Mouse (Mus musculus) embryo, embryonic 11.5 days (tissue): ENCODE results near the gene Pcdh9.

Experiments used
- DNase-seq: peaks from one replicate; pipeline ENCODE4 v3.0.0-alpha.2; 2012; ENCODE audit warnings: low read depth, low spot score

The Pcdh9 gene

DNA sequence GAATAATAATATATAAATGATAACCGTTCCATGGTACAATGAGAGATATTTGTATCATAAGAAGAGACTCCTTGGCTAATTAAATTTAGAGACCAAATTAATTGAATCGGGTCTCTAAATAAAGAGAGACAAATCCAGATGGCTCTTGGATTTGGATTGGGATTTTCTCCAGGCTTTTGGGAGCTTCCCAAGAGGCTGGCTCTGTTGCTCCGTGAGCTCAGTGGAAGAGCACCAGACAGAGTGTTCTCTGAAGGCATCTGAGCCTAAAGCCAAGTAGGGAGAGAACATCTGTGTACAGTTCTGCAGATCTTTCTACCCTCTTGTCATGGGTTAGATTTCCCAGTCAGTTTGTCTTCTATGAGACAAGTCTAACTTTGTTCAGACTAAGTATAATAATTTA lies 95.9 kb downstream of the Pcdh9 start:
- no peak for DNase-seq

GRCm38 (mm10) chr14:93786234-93786633 lies 104.2 kb downstream of the Pcdh9 start:
- DNase-seq = no peak

GRCm38 (mm10) chr14:93785031-93785430 lies 105.4 kb downstream of the Pcdh9 start:
- no peak for DNase-seq

DNA sequence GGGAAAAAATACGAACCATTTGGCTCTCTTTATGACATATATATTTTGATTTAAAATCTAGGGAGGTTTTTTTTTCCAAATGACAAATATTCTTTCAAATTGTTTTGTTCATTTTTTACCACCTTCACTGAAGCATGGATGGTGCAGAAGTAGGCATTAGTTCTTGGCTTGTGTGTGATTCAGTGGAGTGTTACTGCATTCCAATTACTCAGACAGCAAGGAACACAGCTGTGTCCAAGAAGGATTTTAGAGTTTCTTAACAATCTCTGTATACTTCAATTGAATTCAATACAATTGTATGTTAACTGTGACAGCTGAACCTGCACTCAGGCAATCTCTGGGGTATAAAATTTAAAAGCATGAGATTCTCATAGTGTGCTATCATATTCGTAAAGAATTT lies 127.6 kb downstream of the Pcdh9 start:
- DNase-seq = no peak

GRCm38 (mm10) chr14:93734077-93734673 lies 156.3 kb downstream of the Pcdh9 start:
- DNase-seq = no peak

- no peak for DNase-seq
Observed at GRCm38 (mm10) chr14:93725798-93726197, 164.7 kb downstream of the Pcdh9 start.

DNA sequence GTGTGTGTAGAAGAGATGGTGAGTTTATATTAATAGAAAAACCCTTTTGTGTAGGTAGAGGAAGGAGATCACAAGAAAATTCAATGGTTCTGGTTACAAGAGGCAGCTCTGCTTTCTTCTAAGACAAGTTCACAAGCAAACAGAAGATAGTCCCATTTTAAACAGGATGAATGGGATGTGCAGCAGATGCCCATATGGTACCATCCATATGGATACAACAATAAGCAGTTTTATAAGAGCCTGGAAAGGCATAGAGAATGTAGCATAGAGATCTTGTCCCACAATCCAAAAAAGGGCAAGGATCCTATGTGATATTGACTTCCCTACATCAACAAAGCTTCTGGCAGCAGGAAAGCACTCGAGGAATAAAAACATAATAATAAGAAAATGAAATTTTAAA lies 171.3 kb downstream of the Pcdh9 start:
- no peak for DNase-seq

GRCm38 (mm10) chr14:93713250-93713935 lies 177.1 kb downstream of the Pcdh9 start:
- no peak for DNase-seq

- no peak for DNase-seq
Observed at GRCm38 (mm10) chr14:93708651-93709050, 181.8 kb downstream of the Pcdh9 start.

GRCm38 (mm10) chr14:93701385-93702101 lies 188.9 kb downstream of the Pcdh9 start:
- DNase-seq = no peak

DNA sequence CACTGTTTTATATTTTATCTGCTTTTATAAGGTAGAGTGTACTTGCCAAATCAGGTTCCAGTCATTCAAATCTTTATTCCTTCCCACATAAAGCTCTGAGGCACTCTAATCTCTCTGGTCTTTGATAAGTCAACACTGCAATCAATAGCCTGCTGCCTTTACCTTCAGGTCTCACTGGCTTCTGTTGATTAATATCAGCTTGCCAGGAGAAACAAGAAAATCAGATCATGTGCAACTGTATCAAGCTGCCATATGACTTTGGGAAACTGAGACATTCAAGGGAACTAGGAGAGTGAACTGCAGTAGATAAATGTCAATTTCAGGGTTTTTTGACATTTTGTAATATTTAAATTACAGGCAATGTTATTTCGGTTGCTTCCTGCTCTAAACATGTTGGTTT lies 189.6 kb downstream of the Pcdh9 start:
- DNase-seq = no peak

- DNase-seq = no peak
Observed at GRCm38 (mm10) chr14:93684641-93685040, 205.8 kb downstream of the Pcdh9 start.

- no peak for DNase-seq
Observed at GRCm38 (mm10) chr14:93675273-93676068, 215.0 kb downstream of the Pcdh9 start.

DNA sequence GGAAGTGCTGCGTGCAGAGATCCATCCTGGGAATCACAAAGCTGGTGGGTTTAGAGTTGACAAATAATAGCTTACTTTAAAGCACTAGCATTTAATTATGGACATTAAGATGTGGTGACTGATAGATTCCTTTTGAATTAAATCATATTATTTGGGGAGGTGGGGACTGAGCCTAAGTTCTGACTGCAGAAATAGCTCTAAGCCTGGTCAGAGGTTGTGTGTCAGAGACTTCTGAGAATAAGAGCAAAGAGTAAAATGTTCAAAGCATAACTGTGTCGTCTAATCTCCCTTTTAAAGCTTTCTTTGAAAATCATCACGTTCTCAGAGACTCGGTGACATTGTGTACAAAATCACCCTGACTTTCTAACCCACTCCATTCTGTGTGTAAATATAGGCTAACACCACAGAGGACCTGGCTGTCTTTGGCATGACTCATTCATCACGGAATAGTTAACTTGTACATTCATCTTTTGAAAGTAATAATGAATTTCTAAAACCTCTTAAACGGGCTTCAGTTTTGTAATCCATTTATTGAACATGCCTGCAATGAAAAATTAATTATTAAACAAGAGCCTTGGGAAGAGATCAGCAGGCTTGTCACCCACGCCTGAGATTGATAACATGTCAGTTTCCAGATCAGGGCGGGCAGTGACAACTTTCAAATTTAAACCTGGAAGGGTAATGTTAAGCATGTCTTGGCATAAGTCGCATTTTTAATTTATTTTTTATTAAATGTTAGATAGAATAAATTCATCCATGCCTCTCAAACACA lies 236.3 kb downstream of the Pcdh9 start:
- DNase-seq = no peak

DNA sequence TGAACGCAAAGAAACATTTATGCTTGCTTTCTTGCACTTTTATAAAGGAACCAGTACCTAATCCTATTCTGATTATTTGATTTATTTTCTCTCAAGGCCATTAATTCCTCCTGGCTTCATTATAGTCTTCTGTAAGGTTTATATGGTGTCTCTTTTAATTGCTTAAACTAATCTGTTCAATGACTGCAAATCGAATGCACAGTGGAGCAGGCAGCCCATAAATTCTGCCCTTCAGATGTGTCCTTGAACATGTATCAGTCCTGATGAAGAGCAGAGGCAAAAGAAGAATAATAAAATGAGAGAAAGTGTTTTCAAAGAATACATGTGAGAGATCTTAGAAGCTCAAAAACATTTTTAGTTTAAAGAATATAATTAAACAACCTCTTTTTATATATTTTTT lies 263.2 kb downstream of the Pcdh9 start:
- no peak for DNase-seq

GRCm38 (mm10) chr14:93624144-93624543 lies 266.3 kb downstream of the Pcdh9 start:
- no peak for DNase-seq

- DNase-seq = no peak
Observed at GRCm38 (mm10) chr14:93621211-93621610, 269.3 kb downstream of the Pcdh9 start.

DNA sequence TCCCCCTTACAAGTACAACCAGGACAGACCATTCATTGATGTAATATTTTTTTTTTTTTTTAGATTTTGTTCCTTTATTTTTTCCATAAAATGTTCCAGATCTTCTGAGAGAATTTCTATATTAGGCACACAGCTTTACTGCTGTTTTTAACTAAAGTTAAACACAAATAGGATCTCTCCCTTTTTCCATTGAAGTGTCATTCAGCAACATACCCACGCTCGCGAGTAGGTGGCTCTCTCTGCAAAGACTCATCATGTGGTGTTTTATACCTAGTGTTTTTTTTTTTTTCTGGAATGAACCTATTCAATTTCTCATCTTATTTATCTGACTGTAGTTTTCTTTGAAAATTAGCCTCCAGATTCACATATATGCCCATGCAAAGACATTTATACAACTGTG lies 282.9 kb downstream of the Pcdh9 start:
- no peak for DNase-seq

- no peak for DNase-seq
Observed at GRCm38 (mm10) chr14:93599997-93600396, 290.5 kb downstream of the Pcdh9 start.

GRCm38 (mm10) chr14:93585432-93586024 lies 305.0 kb downstream of the Pcdh9 start:
- DNase-seq = no peak

- no peak for DNase-seq
Observed at GRCm38 (mm10) chr14:93564361-93564760, 326.1 kb downstream of the Pcdh9 start.
